Mouse (Mus musculus) MN1 (cell line): ENCODE results near the gene Spta1.

Experiments
- DNase-seq: peaks from one replicate; pipeline ENCODE4 v3.0.0-alpha.2; 2016; ENCODE audit warnings: low spot score

Gene Spta1

GRCm38 (mm10) chr1:174267816-174268215 is 95.2 kb downstream of the Spta1 start:
- no peak for DNase-seq

- no peak for DNase-seq
Measured at GRCm38 (mm10) chr1:174269162-174269561, 96.6 kb downstream of the Spta1 start.

- DNase-seq, result no peak
Measured at GRCm38 (mm10) chr1:174270643-174271042, 98.1 kb downstream of the Spta1 start.
